Mouse (Mus musculus) heart, embryonic 10.5 days (tissue): ENCODE results near the gene Mtfr1l. TPM values are rescaled to one million over a fixed set of nuclear protein-coding genes. Genes with fewer than 3 reads are reported as not detected.

Experiments used
- DNase-seq: peaks from one replicate; pipeline ENCODE4 v3.0.0-alpha.2; 2017; ENCODE audit warnings: low spot score
- H3K27ac ChIP-seq: fragments of 300-500 bp; sonication (generic); 2 replicates; pipeline ENCODE4 v1.5.1; 2016; ENCODE audit warnings: mild to moderate bottlenecking
- H3K27me3 ChIP-seq: fragments of 300-500 bp; sonication (generic); 2 replicates; pipeline ENCODE4 v1.6.1; 2016; ENCODE audit warnings: mild to moderate bottlenecking; ENCODE audit not compliant: poor library complexity, insufficient read depth, severe bottlenecking
- H3K36me3 ChIP-seq: fragments of 300-500 bp; sonication (generic); 2 replicates; pipeline ENCODE4 v1.6.1; 2016; ENCODE audit warnings: mild to moderate bottlenecking, moderate library complexity
- H3K4me1 ChIP-seq: fragments of 300-500 bp; sonication (generic); 2 replicates; pipeline ENCODE4 v1.6.1; 2016; ENCODE audit warnings: mild to moderate bottlenecking
- H3K4me3 ChIP-seq: fragments of 300-500 bp; sonication (generic); 2 replicates; pipeline ENCODE4 v1.5.1; 2016; ENCODE audit warnings: mild to moderate bottlenecking, moderate library complexity
- H3K9me3 ChIP-seq: fragments of 300-500 bp; sonication (generic); 2 replicates; pipeline ENCODE4 v1.6.1; 2016; ENCODE audit warnings: mild to moderate bottlenecking, moderate library complexity
- WGBS: fragments of 180-500 bp; shearing (Covaris S2); methylation state at CpG from one replicate; pipeline ENCODE4 v1.1.7; 2016; 5-methylcytosine and 5-hydroxymethylcytosine counted together
- polyA plus RNA-seq: library from polyadenylated mRNA; unstranded; fragments of >200 nt; fragmentation: Nextera tagmentation; extraction: Ambion mirVana; gene quantifications from 2 replicates; pipeline ENCODE4 v1.2.1, GENCODE M21; 2016

Gene Mtfr1l
- polyA plus RNA-seq, 1 experiment from 2014 or later = 155 TPM

- Histone ChIP-seq H3K4me3 (no peak overlapping the region), H3K9me3 (no peaks in the 10 kb centered on the region), H3K36me3 (peaks cover 96% of the 10 kb centered on the region), H3K27ac (no peak overlapping the region), H3K27me3 (no peaks in the 10 kb centered on the region), H3K4me1 (0 out of 2 replicates have a peak, but pooled peaks cover under 1% of the 10 kb centered on the region)
- DNase-seq = no peak
- WGBS = 83% methylated on average over 5 of the region's 5 CpGs
These were observed 9.0 kb downstream of the Mtfr1l start for GRCm38 (mm10) chr4:134526220-134526619.

- DNase-seq = no peak
- Histone ChIP-seq H3K9me3 (no peaks in the 10 kb centered on the region), H3K4me3 (no peak overlapping the region), H3K27ac (no peak overlapping the region), H3K27me3 (no peaks in the 10 kb centered on the region), H3K4me1 (no peaks in the 10 kb centered on the region), H3K36me3 (peaks cover 95% of the 10 kb centered on the region)
- 79% methylated on average over 5 of the region's 5 CpGs for WGBS
These were observed 9.4 kb downstream of the Mtfr1l start for GRCm38 (mm10) chr4:134525806-134526205.

DNA sequence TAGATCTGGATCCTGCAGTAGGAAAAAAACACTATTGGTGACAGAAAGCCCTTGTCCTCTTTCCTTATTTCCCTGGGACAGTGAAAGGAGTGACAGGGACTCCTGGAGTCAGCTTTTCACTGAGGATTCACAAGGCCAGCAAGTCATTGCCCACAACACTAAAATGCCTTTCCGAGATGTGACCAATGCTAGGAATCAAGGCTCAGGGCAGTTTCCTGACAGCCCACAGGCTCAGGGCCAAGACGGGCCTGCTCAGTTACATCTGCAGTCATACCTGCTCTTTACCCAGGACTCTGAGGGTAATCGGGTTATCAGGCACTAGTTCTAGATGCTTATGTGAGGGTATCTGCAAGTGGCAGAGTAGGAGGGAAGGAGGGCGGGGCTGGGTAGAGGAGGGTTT lies 11.7 kb downstream of the Mtfr1l start:
- peaks cover 79% of the 10 kb centered on the region for H3K36me3 ChIP-seq
- H3K4me1 ChIP-seq = no peaks in the 10 kb centered on the region
- 81% methylated on average over 4 of the region's 4 CpGs for whole genome bisulfite sequencing
- no peaks in the 10 kb centered on the region for H3K27me3 ChIP-seq
- H3K4me3 ChIP-seq = no peak overlapping the region
- DNase-seq = no peak
- no peak overlapping the region for H3K27ac ChIP-seq
- H3K9me3 ChIP-seq = no peaks in the 10 kb centered on the region

- H3K4me3 ChIP-seq = no peak overlapping the region
- H3K36me3 ChIP-seq = peaks cover 38% of the 10 kb centered on the region
- no peaks in the 10 kb centered on the region for H3K9me3 ChIP-seq
- H3K27me3 ChIP-seq = no peaks in the 10 kb centered on the region
- H3K27ac ChIP-seq = no peak overlapping the region
- H3K4me1 ChIP-seq = peaks cover 38% of the 10 kb centered on the region
- no peak for DNase-seq
These were observed 15.9 kb downstream of the Mtfr1l start for GRCm38 (mm10) chr4:134519281-134519680.

- WGBS = 93% methylated on average over 4 of the region's 4 CpGs
- peaks cover 31% of the 10 kb centered on the region for H3K36me3 ChIP-seq
These were observed 16.6 kb downstream of the Mtfr1l start for GRCm38 (mm10) chr4:134518541-134518940.

GRCm38 (mm10) chr4:134517719-134518118 lies 17.5 kb downstream of the Mtfr1l start:
- H3K27ac ChIP-seq = peak overlapping the region; percentile 93
- H3K4me1 ChIP-seq = peaks cover 49% of the 10 kb centered on the region
- no peaks in the 10 kb centered on the region for H3K27me3 ChIP-seq
- no peak for DNase-seq
- 70% methylated on average over 10 of the region's 10 CpGs for WGBS
- H3K9me3 ChIP-seq = no peaks in the 10 kb centered on the region
- peak overlapping the region; percentile 45; the same call in 1 of the 2 replicates for H3K4me3 ChIP-seq
- peaks cover 23% of the 10 kb centered on the region for H3K36me3 ChIP-seq

More at GRCm38 (mm10) chr4:134518541-134518940, 16.6 kb downstream of the Mtfr1l start:
- Histone ChIP-seq H3K9me3 (no peaks in the 10 kb centered on the region), H3K27me3 (no peaks in the 10 kb centered on the region), H3K4me1 (peaks cover 44% of the 10 kb centered on the region), H3K4me3 (no peak overlapping the region), H3K27ac (0 out of 2 replicates have a peak overlapping the region, but pooled peaks have one; percentile 93)
- DNase-seq = no peak

- Histone ChIP-seq H3K27me3 (no peaks in the 10 kb centered on the region), H3K27ac (peak overlapping the region; percentile 93), H3K36me3 (peaks cover 19% of the 10 kb centered on the region), H3K4me3 (peak overlapping the region; percentile 45), H3K9me3 (no peaks in the 10 kb centered on the region), H3K4me1 (peaks cover 52% of the 10 kb centered on the region)
- WGBS = 35% methylated on average over 8 of the region's 8 CpGs
- peak; percentile 86 for DNase-seq
These were observed 18.2 kb downstream of the Mtfr1l start for GRCm38 (mm10) chr4:134516981-134517380.

DNA sequence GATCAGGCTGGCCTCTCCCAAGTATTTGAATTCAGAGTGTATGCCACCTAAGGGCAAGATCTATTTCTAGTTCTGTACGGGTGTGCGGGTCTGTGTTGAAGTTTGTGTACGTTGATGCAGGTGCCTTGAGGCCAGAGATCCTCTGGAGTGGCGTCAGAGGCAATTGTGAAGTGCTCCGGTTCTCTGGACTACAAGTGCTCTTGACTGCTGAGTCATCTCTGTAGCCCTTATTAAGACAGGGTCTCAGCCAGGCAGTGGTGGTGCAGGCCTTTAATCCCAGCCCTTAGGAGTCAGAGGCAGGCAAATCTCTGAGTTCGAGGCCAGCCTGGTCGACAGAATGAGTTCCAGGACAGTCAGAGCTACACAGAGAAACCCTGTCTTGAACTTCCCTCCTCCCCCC lies 19.6 kb downstream of the Mtfr1l start:
- Histone ChIP-seq H3K27ac (peak overlapping the region; percentile 66), H3K9me3 (no peaks in the 10 kb centered on the region), H3K4me1 (peaks cover 57% of the 10 kb centered on the region), H3K36me3 (peaks cover 6% of the 10 kb centered on the region), H3K4me3 (no peak overlapping the region), H3K27me3 (no peaks in the 10 kb centered on the region)
- DNase-seq = peak; percentile 74
- 51% methylated on average over 7 of the region's 7 CpGs for WGBS

GRCm38 (mm10) chr4:134514309-134514930 lies 20.8 kb downstream of the Mtfr1l start:
- Histone ChIP-seq H3K4me3 (no peak overlapping the region), H3K9me3 (no peaks in the 10 kb centered on the region), H3K36me3 (no peaks in the 10 kb centered on the region), H3K4me1 (peaks cover 60% of the 10 kb centered on the region), H3K27ac (no peak overlapping the region), H3K27me3 (no peaks in the 10 kb centered on the region)
- DNase-seq = no peak
- 75% methylated on average over 11 of the region's 11 CpGs for WGBS

GRCm38 (mm10) chr4:134512798-134513197 lies 22.4 kb downstream of the Mtfr1l start:
- H3K4me3 ChIP-seq = peak overlapping the region; percentile 46
- no peaks in the 10 kb centered on the region for H3K27me3 ChIP-seq
- H3K27ac ChIP-seq = peak overlapping the region; percentile 78
- H3K36me3 ChIP-seq = peaks cover 2% of the 10 kb centered on the region
- H3K4me1 ChIP-seq = peaks cover 56% of the 10 kb centered on the region
- no peaks in the 10 kb centered on the region for H3K9me3 ChIP-seq
- WGBS = 16% methylated on average over 15 of the region's 15 CpGs
- peak; percentile 94 for DNase-seq

GRCm38 (mm10) chr4:134511730-134512129 lies 23.5 kb downstream of the Mtfr1l start:
- no peak for DNase-seq
- Histone ChIP-seq H3K27ac (peak overlapping the region; percentile 92; the same call in 1 of the 2 replicates), H3K4me1 (peaks cover 48% of the 10 kb centered on the region), H3K4me3 (peak overlapping the region; percentile 83), H3K36me3 (peaks cover 13% of the 10 kb centered on the region), H3K27me3 (no peaks in the 10 kb centered on the region), H3K9me3 (no peaks in the 10 kb centered on the region)
- WGBS = 72% methylated on average over 6 of the region's 6 CpGs

DNA sequence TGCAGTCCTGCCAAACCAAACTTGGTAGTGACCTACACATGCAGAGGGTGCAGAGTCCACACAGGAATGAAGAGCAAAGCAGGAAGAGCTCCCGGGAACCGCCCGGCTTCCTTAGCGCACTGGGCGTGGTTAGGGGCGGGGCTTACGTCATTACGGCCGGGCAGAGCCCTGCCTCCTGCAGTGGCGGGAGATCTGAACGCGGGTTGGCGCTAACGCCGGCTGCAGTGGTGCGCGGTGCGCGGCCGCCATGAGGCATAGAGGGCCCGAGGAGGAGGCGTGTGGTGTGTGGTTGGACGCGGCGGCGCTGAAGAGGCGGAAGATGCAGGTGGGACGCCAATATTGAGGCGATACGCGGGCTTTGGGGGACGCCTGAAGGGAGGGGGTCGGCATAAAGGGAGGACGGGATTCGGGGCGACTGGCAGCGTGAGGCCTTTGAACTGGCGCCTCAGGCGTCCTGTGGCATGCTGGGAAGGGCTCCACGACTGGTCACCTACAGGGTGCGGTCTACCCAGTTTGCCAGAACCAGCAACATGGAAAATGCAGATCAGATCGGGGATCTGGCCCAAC lies 24.3 kb downstream of the Mtfr1l start, which contains the start of gene Aunip:
Gene Aunip (plus strand): TSS at position 155 of the 567 bp plus-strand sequence.
- DNase-seq = peak; percentile 96
- Histone ChIP-seq H3K27me3 (no peaks in the 10 kb centered on the region), H3K4me3 (peak within 1 kb of the TSS; percentile 83), H3K4me1 (peaks cover 40% of the 10 kb centered on the region), H3K27ac (peak within 1 kb of the TSS; percentile 92), H3K36me3 (peaks cover 14% of the 10 kb centered on the region), H3K9me3 (no peaks in the 10 kb centered on the region)
- WGBS = under 1% methylated on average over 42 of the region's 42 CpGs

- H3K4me1 ChIP-seq = peaks cover 35% of the 10 kb centered on the region
- no peaks in the 10 kb centered on the region for H3K9me3 ChIP-seq
- 79% methylated on average over 4 of the region's 4 CpGs for WGBS
- H3K27ac ChIP-seq = 0 out of 2 replicates have a peak overlapping the region, but pooled peaks have one; percentile 47
- DNase-seq = no peak
- H3K27me3 ChIP-seq = no peaks in the 10 kb centered on the region
- H3K36me3 ChIP-seq = peaks cover 14% of the 10 kb centered on the region
- peak overlapping the region; percentile 83; the same call in 1 of the 2 replicates for H3K4me3 ChIP-seq
These were observed 24.8 kb downstream of the Mtfr1l start for GRCm38 (mm10) chr4:134510396-134510795.
